Mouse (Mus musculus) MN1 (cell line): ENCODE measurements around the gene S1pr1.

Experiments used
- DNase-seq: peaks from one replicate; pipeline ENCODE4 v3.0.0-alpha.2; 2016; ENCODE audit warnings: low spot score

The S1pr1 gene

DNA sequence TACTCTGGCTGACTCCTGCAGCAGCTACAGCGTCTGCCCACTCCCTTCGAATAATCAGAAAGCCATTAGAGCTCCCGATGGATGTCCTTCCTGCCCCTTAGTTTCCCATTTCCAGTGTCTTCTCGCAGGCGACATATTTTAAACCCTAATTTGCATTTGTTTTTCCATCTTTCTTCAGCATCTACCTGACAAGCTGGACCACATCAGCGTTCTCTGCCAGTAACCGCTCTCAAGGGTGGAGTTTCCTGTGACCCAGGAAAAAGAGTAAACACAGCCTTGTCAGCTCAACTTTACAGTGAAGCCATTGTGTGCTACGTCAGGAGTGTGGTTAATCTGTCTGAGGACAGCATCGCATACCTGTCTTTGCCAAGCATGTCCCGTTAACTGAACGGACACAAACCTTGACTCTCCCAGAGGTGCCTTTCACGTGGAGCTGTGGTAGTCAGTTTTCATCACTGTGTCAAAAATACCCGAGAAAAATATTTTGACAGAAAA lies 41.2 kb downstream of the S1pr1 start:
- no peak for DNase-seq

DNA sequence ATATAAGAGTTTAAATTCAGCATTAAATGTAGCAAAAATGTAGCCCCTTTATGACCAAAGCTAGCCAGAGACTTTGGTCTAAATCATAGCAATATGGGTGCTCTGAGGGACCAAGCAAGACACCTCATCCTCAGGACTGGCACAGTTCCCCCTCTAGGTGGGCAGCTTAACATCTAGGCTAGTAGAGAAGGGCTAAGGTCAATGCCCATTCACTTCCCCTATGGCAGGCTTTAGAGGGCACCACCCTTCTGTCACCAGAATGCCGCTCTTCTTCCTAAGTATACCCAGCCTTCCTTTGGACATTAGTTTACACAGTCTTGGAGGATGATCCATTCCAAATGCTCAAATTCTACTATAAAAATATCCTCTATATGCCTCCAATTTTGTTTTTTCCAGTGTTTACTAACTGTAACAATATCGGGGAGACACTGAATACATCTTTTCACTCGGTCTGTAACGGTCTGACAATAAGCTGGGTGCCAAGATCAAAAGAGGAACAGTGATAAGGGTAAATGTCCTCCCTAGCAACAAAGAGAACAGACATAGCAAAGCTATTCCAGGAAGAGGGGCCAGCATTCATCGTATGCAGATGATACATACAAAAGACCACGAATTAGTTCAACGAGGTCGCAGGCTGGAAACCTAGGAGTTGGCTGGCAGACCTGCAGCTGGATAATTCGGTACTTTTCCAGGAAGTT lies 41.8 kb downstream of the S1pr1 start:
- DNase-seq = no peak

DNA sequence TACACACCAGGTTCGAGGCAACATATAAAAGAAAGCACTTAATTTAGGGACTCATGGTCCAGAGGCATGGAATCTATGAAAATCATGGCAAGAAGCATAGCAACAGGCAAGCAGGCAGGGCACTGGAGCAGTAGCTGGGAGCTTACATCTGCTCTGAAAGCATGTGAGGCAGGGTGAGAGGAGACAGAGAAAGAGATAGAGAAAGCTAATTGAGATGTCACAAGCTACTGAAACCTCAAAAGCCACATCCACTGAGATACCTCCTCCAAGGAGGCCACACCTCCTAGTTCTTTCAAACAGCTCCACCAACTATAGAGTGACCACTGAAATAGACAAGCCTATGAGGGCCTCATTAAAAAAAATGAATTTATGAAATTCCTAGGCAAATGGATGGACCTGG lies 45.6 kb downstream of the S1pr1 start:
- DNase-seq = no peak

DNA sequence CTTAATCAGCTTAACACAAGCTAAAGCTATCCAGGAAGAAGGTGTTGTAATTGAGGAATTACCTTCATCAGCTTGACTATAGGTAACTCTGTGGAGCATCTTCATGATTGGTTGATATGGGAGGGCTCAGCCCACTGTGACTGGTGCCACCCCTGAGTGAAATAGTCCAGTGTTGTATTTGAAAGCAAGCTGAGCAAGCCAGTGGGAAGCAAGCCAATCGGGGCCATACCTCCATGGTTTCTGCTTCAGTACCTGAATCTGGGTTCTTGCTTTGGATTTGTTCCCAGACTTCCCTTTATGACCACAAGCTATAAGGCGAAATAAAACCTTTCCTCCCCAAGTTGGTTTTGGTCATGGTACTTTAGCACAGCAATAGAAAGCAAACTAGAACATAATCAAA lies 47.7 kb downstream of the S1pr1 start:
- DNase-seq = no peak

DNA sequence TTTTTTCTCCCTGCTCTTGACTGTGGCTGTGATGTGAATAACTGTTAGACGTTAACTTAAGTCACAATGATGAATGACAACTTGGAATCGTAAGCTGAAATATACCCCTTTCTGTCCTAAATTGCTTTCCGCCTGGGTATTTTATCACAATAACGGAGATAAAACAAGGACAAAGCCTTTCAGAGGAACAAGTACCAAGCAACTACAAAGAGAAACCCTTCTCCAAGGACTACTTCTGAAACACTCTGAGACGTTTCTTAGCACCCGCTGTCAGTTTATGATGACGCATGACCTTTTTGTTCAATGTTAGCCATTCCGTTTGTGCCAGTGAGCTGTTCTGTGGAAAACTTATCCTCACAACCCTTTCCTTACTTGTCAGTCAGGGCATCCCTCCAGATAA lies 48.3 kb downstream of the S1pr1 start:
- DNase-seq = no peak

DNA sequence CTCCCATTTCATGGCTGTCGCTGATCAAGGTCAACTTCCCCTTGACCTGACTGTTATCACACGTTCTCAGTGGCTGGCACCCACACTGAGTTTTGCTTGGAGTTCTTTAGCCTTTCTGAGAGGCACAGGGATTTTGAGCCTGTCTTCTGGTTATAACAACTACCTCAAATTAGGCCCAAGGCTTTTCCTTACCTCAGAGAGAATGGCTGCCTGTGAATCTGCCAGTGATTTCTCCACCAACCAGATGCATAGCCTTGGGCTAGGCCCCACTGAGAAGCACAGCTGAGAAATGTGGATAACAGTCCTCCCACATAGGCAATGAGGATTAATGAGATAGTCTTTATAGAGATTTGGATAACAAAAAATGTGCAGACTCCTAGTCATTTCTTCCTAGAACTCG lies 50.4 kb downstream of the S1pr1 start:
- DNase-seq = no peak

DNA sequence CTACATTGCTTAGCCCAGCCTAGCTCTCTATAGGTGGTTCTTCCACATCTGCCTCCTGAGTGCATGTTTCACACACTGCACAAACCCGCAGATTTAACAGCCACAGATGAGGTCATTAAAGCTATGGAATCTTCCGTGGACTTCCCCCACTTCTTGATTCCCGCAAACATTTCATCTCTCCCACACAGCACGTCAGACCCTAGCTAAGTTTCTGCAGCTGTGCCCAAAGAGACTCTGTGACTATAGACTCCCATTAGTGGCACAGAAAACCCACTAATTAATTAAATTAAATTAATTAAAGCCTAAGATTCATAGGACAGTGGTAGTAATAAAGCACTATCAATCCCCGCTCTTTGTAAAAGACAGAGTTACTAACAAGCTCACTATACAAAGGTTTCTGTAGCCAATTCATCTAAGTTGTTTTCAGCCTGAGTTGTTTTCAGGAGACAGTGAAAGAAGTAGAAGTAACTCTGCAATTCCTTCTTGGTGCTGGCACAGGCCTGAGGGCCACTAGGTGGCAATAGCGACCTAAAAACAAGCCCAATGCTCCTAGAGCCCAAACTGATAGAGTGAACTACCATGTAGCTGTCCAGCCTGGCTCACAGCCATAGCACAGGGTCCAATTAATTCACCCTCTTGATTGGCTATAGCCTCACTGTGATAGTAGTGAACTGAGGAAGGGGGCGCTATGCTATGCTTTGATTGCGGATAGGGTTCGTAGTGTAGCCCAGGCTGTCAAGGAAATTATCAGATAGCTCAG lies 54.0 kb downstream of the S1pr1 start:
- DNase-seq = peak; percentile 12
